11 mouse cellular contexts compared by ENCODE assay signal in genomic region chr13:99564346-99564745, GRCm38 (mm10). TPM values are rescaled to one million over a fixed set of nuclear protein-coding genes. Genes with fewer than 3 reads are reported as not detected.
DNase-seq lines count a peak whose midpoint lies in the region; ATAC-seq lines count a peak whose summit lies in the region.
"Had no signal": no experiment of that assay in that cellular context is flagged by ENCODE, and none has a peak within 500 bp of the region (broad histone marks: within the 10 kb centered on the region; RNA-seq: fewer than 3 reads in every experiment).

No protein-coding gene starts in this region.

- no peaks in the 10 kb centered on the region for H3K9me3 ChIP-seq in intestine, embryonic 14.5 days (ENCODE audit: control insufficient read depth, low read length)
- no peaks in the 10 kb centered on the region for H3K9me3 ChIP-seq in intestine, embryonic 15.5 days
- no peaks in the 10 kb centered on the region for H3K9me3 ChIP-seq in heart, embryonic 12.5 days (replicated peaks)
- H3K9me3 ChIP-seq: embryonic facial prominence, embryonic 13.5 days; limb, embryonic 13.5 days; neural tube, embryonic 13.5 days had no signal

- no peaks in the 10 kb centered on the region for H3K4me1 ChIP-seq in intestine, embryonic 14.5 days (replicated peaks; ENCODE audit: control insufficient read depth, insufficient read depth, low read length)
- H3K4me1 ChIP-seq in intestine, embryonic 15.5 days (replicated peaks) = no peaks in the 10 kb centered on the region
- peaks cover 7% of the 10 kb centered on the region; the same call in 1 of the 2 replicates for H3K4me1 ChIP-seq in heart, embryonic 12.5 days (replicated peaks)

- no peak overlapping the region for H3K9ac ChIP-seq in intestine, embryonic 14.5 days (ENCODE audit: low read length)
- H3K9ac ChIP-seq in intestine, embryonic 15.5 days = no peak overlapping the region
- no peak overlapping the region for H3K9ac ChIP-seq in heart, embryonic 12.5 days
- H3K9ac ChIP-seq: embryonic facial prominence, embryonic 13.5 days; limb, embryonic 13.5 days; neural tube, embryonic 13.5 days had no signal

- 24% methylated on average over 3 of the region's 3 CpGs for WGBS in intestine, embryonic 14.5 days
- WGBS in intestine, embryonic 15.5 days = 24% methylated on average over 3 of the region's 3 CpGs
- WGBS in heart, embryonic 12.5 days = 20% methylated on average over 3 of the region's 3 CpGs

- no peaks in the 10 kb centered on the region for H3K27me3 ChIP-seq in intestine, embryonic 14.5 days (replicated peaks; ENCODE audit: control insufficient read depth, insufficient read depth, low read length)
- no peaks in the 10 kb centered on the region for H3K27me3 ChIP-seq in intestine, embryonic 15.5 days (replicated peaks)
- H3K27me3 ChIP-seq in heart, embryonic 12.5 days (replicated peaks) = no peaks in the 10 kb centered on the region
- H3K27me3 ChIP-seq: embryonic facial prominence, embryonic 13.5 days; limb, embryonic 13.5 days; neural tube, embryonic 13.5 days had no signal

- no peak overlapping the region for H3K4me3 ChIP-seq in intestine, embryonic 14.5 days (ENCODE audit: low read depth, low read length)
- H3K4me3 ChIP-seq in intestine, embryonic 15.5 days (replicated peaks) = no peak overlapping the region
- H3K4me3 ChIP-seq in heart, embryonic 12.5 days = no peak overlapping the region
- H3K4me3 ChIP-seq: embryonic facial prominence, embryonic 13.5 days; limb, embryonic 13.5 days; neural tube, embryonic 13.5 days had no signal

- no peak overlapping the region for H3K4me2 ChIP-seq in intestine, embryonic 14.5 days (ENCODE audit: low read length)
- H3K4me2 ChIP-seq in intestine, embryonic 15.5 days (replicated peaks) = no peak overlapping the region
- no peak overlapping the region for H3K4me2 ChIP-seq in heart, embryonic 12.5 days
- H3K4me2 ChIP-seq: embryonic facial prominence, embryonic 13.5 days; limb, embryonic 13.5 days; neural tube, embryonic 13.5 days had no signal

- H3K27ac ChIP-seq in intestine, embryonic 14.5 days (ENCODE audit: low read depth) = no peak overlapping the region
- no peak overlapping the region for H3K27ac ChIP-seq in intestine, embryonic 15.5 days
- H3K27ac ChIP-seq in heart, embryonic 12.5 days (ENCODE audit: poor library complexity, severe bottlenecking) = no peak overlapping the region
- H3K27ac ChIP-seq: embryonic facial prominence, embryonic 13.5 days; limb, embryonic 13.5 days; neural tube, embryonic 13.5 days had no signal

- H3K36me3 ChIP-seq in intestine, embryonic 14.5 days (ENCODE audit: control insufficient read depth, insufficient read depth, low read length) = no peaks in the 10 kb centered on the region
- H3K36me3 ChIP-seq in intestine, embryonic 15.5 days = no peaks in the 10 kb centered on the region
- H3K36me3 ChIP-seq in heart, embryonic 12.5 days = no peaks in the 10 kb centered on the region
- H3K36me3 ChIP-seq: embryonic facial prominence, embryonic 13.5 days; limb, embryonic 13.5 days; neural tube, embryonic 13.5 days had no signal

- peak; percentile 87 for DNase-seq in intestine, embryonic 14.5 days (ENCODE audit: low spot score)
- DNase-seq in 3T3-L1 (ENCODE audit: low read depth, low spot score) = peak; percentile 68
- DNase-seq in Muller cell, postnatal 12 days (ENCODE audit: inconsistent ontology term) = peak; percentile 54
- peak; percentile 16 to 69 for DNase-seq in kidney, postnatal 36 days
- no peak for DNase-seq in frontal cortex, postnatal 14 days (ENCODE audit: low spot score in 2 of 2)

- ATAC-seq in intestine, embryonic 14.5 days (replicated peaks; ENCODE audit: low FRiP score, low TSS enrichment, low read depth) = no peak
- no peak for ATAC-seq in intestine, embryonic 15.5 days
- ATAC-seq in heart, embryonic 12.5 days (ENCODE audit: insufficient number of reproducible peaks, low FRiP score) = no peak
- no peak for ATAC-seq in granulocyte monocyte progenitor cell, adult 5-6 weeks (replicated peaks; ENCODE audit: poor library complexity, severe bottlenecking)

RNA-seq across cellular contexts. Expression of gene Map1b, which starts 48.0 kb away (rescaled TPM):
- polyA plus RNA-seq in intestine, embryonic 14.5 days (2014; fragmentation: Nextera tagmentation; extraction: Ambion mirVana) = 167 and 173 TPM in 2 replicates
- 104 and 116 TPM in 2 replicates for polyA plus RNA-seq in intestine, embryonic 15.5 days (2015; fragmentation: Nextera tagmentation; extraction: Ambion mirVana)
- 149 and 151 TPM in 2 replicates for polyA plus RNA-seq in heart, embryonic 12.5 days (2016; fragmentation: Nextera tagmentation; extraction: Ambion mirVana)
- total RNA-seq in granulocyte monocyte progenitor cell, adult 5-6 weeks (2014; fragmentation: Nextera tagmentation) = not detected in 2 replicates
- 0.15 TPM in 1 of 2 replicates, not detected in the other for total RNA-seq in granulocyte monocyte progenitor cell, adult 5-6 weeks (2017)

Comparison
In these comparisons a context has a peak if more than half of its experiments do, and no peak if none do; other contexts are left out.
1. DNase-seq: peak in intestine, embryonic 14.5 days (single experiment), 3T3-L1 (single experiment), Muller cell, postnatal 12 days (single experiment) and kidney, postnatal 36 days (2 of 2); none in frontal cortex, postnatal 14 days (0 of 2).